Mouse (Mus musculus): ENCODE data around the gene Scamp4. TPM values are rescaled to one million over a fixed set of nuclear protein-coding genes. Genes with fewer than 3 reads are reported as not detected.

Scamp4 gene
- total RNA-seq, 1 experiment from 2014 or later, result 7.4 TPM

- ATAC-seq (replicated peaks in 1 of 2; ENCODE audit: insufficient read depth in 1 of 2, low FRiP score in 2 of 2, low TSS enrichment in 1 of 2, low read depth in 1 of 2, poor library complexity in 2 of 2, severe bottlenecking in 2 of 2), result no peak
Observed at GRCm38 (mm10) chr10:80576351-80577194, 26.1 kb upstream of the Scamp4 start.

GRCm38 (mm10) chr10:80577195-80578130 is 25.2 kb upstream of the Scamp4 start, which contains the start of gene Klf16:
Gene Klf16 (minus strand): TSS chr10:80577321.
- peak; percentile 60 to 70 for ATAC-seq (replicated peaks in 1 of 2; ENCODE audit: insufficient read depth in 1 of 2, low FRiP score in 2 of 2, low TSS enrichment in 1 of 2, low read depth in 1 of 2, poor library complexity in 2 of 2, severe bottlenecking in 2 of 2)

- peak; percentile 65 to 75 for ATAC-seq (replicated peaks in 1 of 2; ENCODE audit: insufficient read depth in 1 of 2, low FRiP score in 2 of 2, low TSS enrichment in 1 of 2, low read depth in 1 of 2, poor library complexity in 2 of 2, severe bottlenecking in 2 of 2)
Observed at GRCm38 (mm10) chr10:80578131-80578750, 24.4 kb upstream of the Scamp4 start.

DNA sequence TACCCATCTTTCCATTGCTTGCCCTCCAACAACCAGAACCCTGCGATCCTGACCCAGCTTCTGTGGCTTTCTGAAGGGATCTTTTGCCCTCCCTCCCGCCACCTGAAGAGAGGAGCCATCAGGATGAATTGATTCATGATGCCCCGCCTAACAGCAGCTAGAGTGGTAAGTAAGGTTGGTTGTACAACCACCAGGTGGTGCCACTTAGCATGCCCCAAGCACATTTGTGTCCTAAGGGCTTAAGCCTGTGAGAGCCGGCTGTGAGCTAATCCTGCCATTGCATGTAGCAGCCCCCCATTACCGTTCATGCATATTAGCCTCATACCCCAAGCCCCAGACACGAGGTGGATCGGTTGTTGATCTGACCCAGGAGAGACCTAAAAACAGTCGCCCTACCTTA is 23.8 kb upstream of the Scamp4 start:
- ATAC-seq (replicated peaks in 1 of 2; ENCODE audit: insufficient read depth in 1 of 2, low FRiP score in 2 of 2, low TSS enrichment in 1 of 2, low read depth in 1 of 2, poor library complexity in 2 of 2, severe bottlenecking in 2 of 2), result peak; percentile 26 to 57; a peak in 3 of 4 replicates

GRCm38 (mm10) chr10:80583047-80583446 is 19.6 kb upstream of the Scamp4 start:
- ATAC-seq (replicated peaks in 1 of 2; ENCODE audit: insufficient read depth in 1 of 2, low FRiP score in 2 of 2, low TSS enrichment in 1 of 2, low read depth in 1 of 2, poor library complexity in 2 of 2, severe bottlenecking in 2 of 2), result no peak

- no peak for ATAC-seq (replicated peaks in 1 of 2; ENCODE audit: insufficient read depth in 1 of 2, low FRiP score in 2 of 2, low TSS enrichment in 1 of 2, low read depth in 1 of 2, poor library complexity in 2 of 2, severe bottlenecking in 2 of 2)
Observed at GRCm38 (mm10) chr10:80584045-80584488, 18.6 kb upstream of the Scamp4 start.

- no peak for ATAC-seq (replicated peaks in 1 of 2; ENCODE audit: insufficient read depth in 1 of 2, low FRiP score in 2 of 2, low TSS enrichment in 1 of 2, low read depth in 1 of 2, poor library complexity in 2 of 2, severe bottlenecking in 2 of 2)
Observed at GRCm38 (mm10) chr10:80584642-80585552, 17.8 kb upstream of the Scamp4 start.

DNA sequence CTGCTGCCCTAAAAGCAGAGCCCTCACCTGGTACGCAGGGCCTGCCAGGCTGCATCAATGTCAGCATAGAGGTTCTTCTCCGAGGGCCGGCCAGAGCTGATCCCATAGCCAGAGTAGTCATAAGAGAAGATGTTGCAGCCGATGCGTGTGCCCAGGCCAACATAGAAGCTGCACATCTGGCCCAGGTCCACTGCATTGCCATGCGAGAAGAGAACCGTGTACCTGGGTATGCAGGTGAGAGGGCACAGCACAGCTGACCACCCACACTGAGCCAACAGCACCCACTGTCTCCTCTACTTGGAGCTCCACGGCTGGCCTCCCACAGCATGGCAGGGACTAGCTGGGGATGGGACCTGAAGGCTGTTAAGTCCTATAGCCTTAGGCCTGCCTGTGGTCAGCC is 17.1 kb upstream of the Scamp4 start:
- ATAC-seq (replicated peaks in 1 of 2; ENCODE audit: insufficient read depth in 1 of 2, low FRiP score in 2 of 2, low TSS enrichment in 1 of 2, low read depth in 1 of 2, poor library complexity in 2 of 2, severe bottlenecking in 2 of 2), result no peak

DNA sequence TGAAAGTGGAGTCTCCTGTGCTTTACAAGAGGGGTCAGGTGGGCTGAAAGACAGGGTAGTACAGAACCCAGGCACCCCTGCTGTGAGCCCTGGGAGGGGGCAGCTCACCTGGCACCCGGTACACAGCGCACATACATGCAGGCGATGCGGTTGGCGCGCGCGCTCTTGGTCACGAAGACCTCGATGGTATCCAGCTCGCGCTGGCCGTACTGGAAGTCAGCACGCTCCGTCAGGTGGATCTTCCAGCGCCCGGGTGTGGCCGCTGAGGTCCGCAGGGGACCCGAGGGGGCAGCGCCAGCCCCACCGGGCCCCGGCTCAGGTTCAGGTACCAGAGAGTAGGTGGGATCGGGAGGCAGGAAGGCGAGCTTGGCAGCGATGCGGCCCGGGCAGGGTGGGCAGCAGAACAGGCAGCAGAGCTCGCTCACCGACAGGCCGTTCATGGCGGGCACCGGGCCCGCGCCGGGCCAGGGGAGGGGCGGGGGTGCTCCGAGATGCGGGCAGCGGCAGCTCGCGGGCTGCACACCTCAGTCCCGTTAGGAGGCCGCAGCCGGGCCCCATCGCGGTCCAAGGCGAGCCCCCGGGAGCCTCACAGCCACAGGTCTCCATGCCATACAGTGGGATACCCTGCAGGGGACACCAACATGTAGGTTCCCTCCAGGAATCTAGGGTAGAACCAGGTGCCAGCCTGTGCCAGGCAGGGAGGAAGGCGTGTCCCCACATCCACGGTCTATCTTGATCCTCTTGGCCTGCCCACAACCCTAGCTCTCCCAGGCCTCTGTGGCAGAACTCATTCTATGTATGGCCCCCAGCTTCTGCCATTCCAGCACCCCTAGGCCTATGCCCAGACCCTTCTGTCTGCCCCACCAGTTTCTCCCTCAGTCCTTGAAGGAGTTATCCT is 16.0 kb upstream of the Scamp4 start:
- no peak for ATAC-seq (replicated peaks in 1 of 2; ENCODE audit: insufficient read depth in 1 of 2, low FRiP score in 2 of 2, low TSS enrichment in 1 of 2, low read depth in 1 of 2, poor library complexity in 2 of 2, severe bottlenecking in 2 of 2)

GRCm38 (mm10) chr10:80587305-80587657 is 15.4 kb upstream of the Scamp4 start:
- no peak for ATAC-seq (replicated peaks in 1 of 2; ENCODE audit: insufficient read depth in 1 of 2, low FRiP score in 2 of 2, low TSS enrichment in 1 of 2, low read depth in 1 of 2, poor library complexity in 2 of 2, severe bottlenecking in 2 of 2)

- ATAC-seq (replicated peaks in 1 of 2; ENCODE audit: insufficient read depth in 1 of 2, low FRiP score in 2 of 2, low TSS enrichment in 1 of 2, low read depth in 1 of 2, poor library complexity in 2 of 2, severe bottlenecking in 2 of 2), result no peak
Observed at GRCm38 (mm10) chr10:80589127-80589878, 13.4 kb upstream of the Scamp4 start.

- peak; percentile 95 to 96 for ATAC-seq (replicated peaks in 1 of 2; ENCODE audit: insufficient read depth in 1 of 2, low FRiP score in 2 of 2, low TSS enrichment in 1 of 2, low read depth in 1 of 2, poor library complexity in 2 of 2, severe bottlenecking in 2 of 2)
Observed at GRCm38 (mm10) chr10:80589879-80590854, 12.5 kb upstream of the Scamp4 start, which contains the start of gene Abhd17a. Gene Abhd17a (minus strand): TSS chr10:80590341.

- ATAC-seq (replicated peaks in 1 of 2; ENCODE audit: insufficient read depth in 1 of 2, low FRiP score in 2 of 2, low TSS enrichment in 1 of 2, low read depth in 1 of 2, poor library complexity in 2 of 2, severe bottlenecking in 2 of 2), result no peak
Observed at GRCm38 (mm10) chr10:80596318-80596717, 6.4 kb upstream of the Scamp4 start.

DNA sequence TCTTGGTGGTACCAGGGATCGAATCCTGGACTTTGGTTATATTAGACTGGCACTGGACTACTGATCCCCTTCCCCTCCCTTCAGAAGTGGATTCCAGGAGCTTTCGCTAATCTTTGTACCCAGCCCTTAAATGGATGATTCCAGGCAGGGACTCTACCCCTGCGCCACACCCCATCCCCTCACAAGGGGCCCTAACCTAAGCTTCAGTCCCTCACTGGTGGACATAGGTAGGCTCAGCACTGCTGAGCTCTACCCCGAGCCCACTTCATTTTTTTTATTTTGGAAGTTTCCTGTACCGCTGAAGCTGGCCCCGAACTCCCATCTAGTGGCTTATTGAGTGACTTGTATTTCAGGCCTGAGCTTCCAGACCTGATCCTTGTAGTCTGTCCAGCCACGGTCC is 692 bp downstream of the Scamp4 start:
- ATAC-seq (replicated peaks in 1 of 2; ENCODE audit: insufficient read depth in 1 of 2, low FRiP score in 2 of 2, low TSS enrichment in 1 of 2, low read depth in 1 of 2, poor library complexity in 2 of 2, severe bottlenecking in 2 of 2), result no peak
